Mouse (Mus musculus): ENCODE data around the gene Neurl1a. TPM values are rescaled to one million over a fixed set of nuclear protein-coding genes. Genes with fewer than 3 reads are reported as not detected.

The Neurl1a gene
- polyA plus RNA-seq, 2 experiments from 2014 or later: 0.20 to 0.47 TPM

- no peak for ATAC-seq
These were observed 72.3 kb downstream of the Neurl1a start for GRCm38 (mm10) chr19:47250931-47251330.

GRCm38 (mm10) chr19:47253053-47253628 lies 74.5 kb downstream of the Neurl1a start:
- no peak for ATAC-seq

GRCm38 (mm10) chr19:47255036-47255435 lies 76.4 kb downstream of the Neurl1a start:
- ATAC-seq: no peak

GRCm38 (mm10) chr19:47255919-47256318 lies 77.3 kb downstream of the Neurl1a start:
- ATAC-seq: no peak

GRCm38 (mm10) chr19:47259581-47259980 lies 81.0 kb downstream of the Neurl1a start:
- no peak for ATAC-seq

- ATAC-seq: no peak
These were observed 82.6 kb downstream of the Neurl1a start for GRCm38 (mm10) chr19:47261196-47261595.

GRCm38 (mm10) chr19:47263621-47264020 lies 85.0 kb downstream of the Neurl1a start:
- ATAC-seq: no peak

GRCm38 (mm10) chr19:47264322-47265092 lies 85.9 kb downstream of the Neurl1a start:
- ATAC-seq: no peak

- no peak for ATAC-seq
These were observed 87.6 kb downstream of the Neurl1a start for GRCm38 (mm10) chr19:47266070-47266801.

- no peak for ATAC-seq
These were observed 88.4 kb downstream of the Neurl1a start for GRCm38 (mm10) chr19:47267066-47267465.

GRCm38 (mm10) chr19:47269729-47270128 lies 91.1 kb downstream of the Neurl1a start:
- no peak for ATAC-seq

- ATAC-seq: no peak
These were observed 91.9 kb downstream of the Neurl1a start for GRCm38 (mm10) chr19:47270520-47270919.

- ATAC-seq: no peak
These were observed 98.1 kb downstream of the Neurl1a start for GRCm38 (mm10) chr19:47276730-47277129.

GRCm38 (mm10) chr19:47279372-47279771 lies 100.8 kb downstream of the Neurl1a start:
- no peak for ATAC-seq

GRCm38 (mm10) chr19:47279788-47280532 lies 101.3 kb downstream of the Neurl1a start:
- no peak for ATAC-seq

- ATAC-seq: no peak
These were observed 102.3 kb downstream of the Neurl1a start for GRCm38 (mm10) chr19:47280894-47281293.

GRCm38 (mm10) chr19:47282050-47282454 lies 103.4 kb downstream of the Neurl1a start:
- no peak for ATAC-seq

- no peak for ATAC-seq
These were observed 104.1 kb downstream of the Neurl1a start for GRCm38 (mm10) chr19:47282688-47283215.

GRCm38 (mm10) chr19:47285581-47285980 lies 107.0 kb downstream of the Neurl1a start:
- ATAC-seq: no peak

- no peak for ATAC-seq
These were observed 108.3 kb downstream of the Neurl1a start for GRCm38 (mm10) chr19:47286886-47287450.

GRCm38 (mm10) chr19:47291307-47292080 lies 112.9 kb downstream of the Neurl1a start:
- no peak for ATAC-seq
